Mouse (Mus musculus): Measurements from ENCODE around the gene Dhrs7b.
"Not testable (repeated sequence)": the region's sequence is repeated elsewhere in the genome, so short reads cannot be mapped to it uniquely, and the experiment has no call there.

Dhrs7b gene

DNA sequence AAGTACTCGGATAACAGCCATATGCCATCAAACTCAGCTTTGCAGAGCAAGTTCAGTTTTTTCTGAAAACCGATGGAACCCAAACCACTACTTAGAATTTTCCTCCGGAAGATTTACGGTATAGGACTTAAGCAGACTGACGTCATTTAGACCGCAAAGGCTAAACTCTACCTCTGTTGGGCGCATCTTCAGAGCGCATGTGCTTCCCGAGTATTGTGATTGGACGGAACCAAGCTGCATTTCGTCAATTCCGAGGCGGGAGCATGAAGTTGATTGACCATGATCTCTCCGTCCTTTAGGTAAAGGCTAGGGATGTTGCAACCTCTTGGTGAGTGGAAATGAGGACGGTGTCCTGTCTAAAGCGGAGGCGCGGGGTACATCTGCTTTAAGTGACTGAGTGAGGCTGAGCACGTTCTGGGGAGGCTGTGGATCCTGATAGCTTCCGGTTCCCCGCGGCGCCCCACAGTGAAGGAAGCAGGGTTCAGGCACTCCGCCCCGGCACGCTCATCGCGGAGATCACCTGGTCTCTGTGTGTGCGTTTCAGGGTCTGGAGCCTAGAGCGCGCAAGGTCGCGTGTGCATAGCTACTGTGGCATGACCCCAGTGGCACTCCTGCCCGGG is at the start of gene Dhrs7b:
Dhrs7b (plus strand) TSS at position 199 of the 620 bp plus-strand sequence.
- no peak for TF ChIP-seq GATA4 (IDR thresholded peaks at IDR 0.05; ENCODE audit: insufficient replicate concordance, low read length)

DNA sequence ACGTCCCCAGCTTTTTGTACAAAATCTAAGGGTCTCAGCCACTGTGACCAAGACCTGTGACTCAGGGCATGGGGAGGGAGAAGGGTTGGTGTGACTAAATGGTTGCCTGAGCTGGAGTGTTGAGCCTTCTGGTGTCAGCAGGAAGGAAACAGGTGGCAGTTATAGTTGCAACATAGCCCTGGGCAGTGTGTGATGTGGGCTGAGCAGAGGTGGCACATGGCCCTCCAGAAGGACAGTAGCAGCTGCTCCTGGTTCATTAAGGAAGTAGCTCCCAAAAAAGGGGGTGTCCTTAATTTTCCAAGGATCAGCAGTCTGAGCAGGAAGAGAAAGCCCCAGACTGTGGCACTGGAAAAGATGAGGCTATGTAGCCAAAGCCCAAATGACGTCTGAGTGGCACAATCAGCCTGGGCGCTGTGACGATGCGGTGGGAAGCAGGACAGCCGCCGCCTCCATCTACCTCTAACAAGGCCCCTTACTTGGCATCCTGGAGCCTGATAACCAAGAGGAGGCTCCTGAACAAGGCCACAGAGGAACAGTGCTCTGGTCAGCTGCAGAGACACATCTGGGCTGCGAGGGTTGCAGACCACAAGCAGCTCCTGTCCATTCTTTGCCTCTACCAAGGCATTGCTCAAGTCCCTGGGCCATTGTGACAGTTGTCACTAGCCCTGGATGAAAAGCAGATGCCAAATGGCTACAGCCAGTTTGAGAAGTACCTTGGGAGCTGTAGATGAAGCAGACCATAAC is 46.1 kb upstream of the Dhrs7b start:
- no peak for TF ChIP-seq GATA4 (IDR thresholded peaks at IDR 0.05; ENCODE audit: insufficient replicate concordance, low read length)

DNA sequence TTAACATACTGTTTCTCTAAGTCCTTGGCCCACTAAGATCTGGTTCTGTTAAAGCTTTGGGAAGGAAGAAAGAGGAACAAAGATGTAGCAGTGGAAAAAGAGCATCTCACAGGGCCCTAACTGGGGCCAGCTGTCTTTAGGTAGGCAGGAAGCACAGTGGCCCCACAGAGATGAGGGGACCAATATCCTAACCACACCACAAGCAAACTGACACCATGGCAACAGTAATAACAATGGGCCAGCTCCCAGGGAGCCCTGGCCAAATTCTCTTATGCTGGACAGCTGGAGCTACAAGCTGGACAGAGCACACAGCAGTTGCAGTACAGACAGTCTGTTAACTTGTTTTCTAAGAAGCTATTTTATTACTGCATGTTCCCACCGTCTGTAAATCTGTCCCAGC is 42.8 kb upstream of the Dhrs7b start:
- TF ChIP-seq GATA4 (IDR thresholded peaks at IDR 0.05; ENCODE audit: insufficient replicate concordance, low read length): no peak

DNA sequence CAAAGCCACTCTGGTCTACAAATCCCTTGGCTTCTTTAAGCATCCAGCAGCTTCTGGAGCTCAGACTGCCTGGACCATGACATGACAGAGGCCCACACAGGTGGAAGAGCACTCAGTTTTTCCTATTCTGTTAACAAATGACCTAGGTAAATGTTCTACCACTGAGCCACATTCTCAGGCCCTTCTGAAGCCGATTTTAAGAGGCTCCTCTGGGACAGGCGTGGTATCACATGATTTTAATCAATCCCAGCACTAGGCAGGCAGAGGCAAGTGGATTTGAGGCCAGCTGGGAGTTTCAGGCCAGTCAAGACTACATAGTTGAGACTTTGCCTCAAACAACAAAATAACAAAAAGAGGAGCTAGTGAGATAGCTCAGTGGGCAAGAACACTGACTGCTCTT is 40.0 kb upstream of the Dhrs7b start:
- no peak for TF ChIP-seq GATA4 (IDR thresholded peaks at IDR 0.05; ENCODE audit: insufficient replicate concordance, low read length)

DNA sequence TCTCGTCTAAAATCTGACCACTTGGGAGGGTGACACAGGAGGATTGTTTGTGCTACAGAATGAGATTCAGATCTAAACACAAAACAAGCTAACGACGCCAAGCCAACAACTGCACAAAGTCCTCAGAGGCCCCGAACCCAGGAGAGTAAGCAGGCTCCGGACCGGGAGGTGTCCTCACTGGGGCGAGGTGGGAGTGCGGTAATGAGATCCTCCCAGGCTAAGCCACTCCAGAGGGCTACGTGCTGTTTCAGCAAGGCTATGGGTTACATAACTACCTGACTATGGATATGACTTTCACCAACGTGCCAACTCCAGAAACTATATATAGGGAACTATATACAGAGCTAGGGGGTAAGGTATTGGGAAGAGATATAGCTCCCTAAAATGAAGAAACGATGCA is 34.1 kb upstream of the Dhrs7b start:
- TF ChIP-seq GATA4 (IDR thresholded peaks at IDR 0.05; ENCODE audit: insufficient replicate concordance, low read length): no peak

DNA sequence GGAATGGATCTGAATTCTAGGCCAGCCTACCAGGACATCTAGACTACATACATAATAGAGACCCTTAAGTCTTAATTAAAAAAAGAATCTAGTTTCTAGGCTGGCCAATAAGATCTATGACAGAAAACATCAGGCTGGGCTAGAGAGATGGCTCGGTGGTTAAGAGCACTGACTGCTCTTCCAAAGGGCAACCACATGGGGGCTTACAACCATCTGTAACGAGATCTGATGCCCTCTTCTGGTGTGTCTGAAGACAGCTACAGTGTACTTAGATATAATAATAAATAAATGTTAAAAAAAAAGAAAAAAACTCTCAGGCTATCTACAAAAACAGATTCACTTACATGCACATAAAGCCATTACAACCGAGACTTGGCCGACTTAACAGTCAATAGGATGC is 30.5 kb upstream of the Dhrs7b start:
- TF ChIP-seq GATA4 (IDR thresholded peaks at IDR 0.05; ENCODE audit: insufficient replicate concordance, low read length): no peak

DNA sequence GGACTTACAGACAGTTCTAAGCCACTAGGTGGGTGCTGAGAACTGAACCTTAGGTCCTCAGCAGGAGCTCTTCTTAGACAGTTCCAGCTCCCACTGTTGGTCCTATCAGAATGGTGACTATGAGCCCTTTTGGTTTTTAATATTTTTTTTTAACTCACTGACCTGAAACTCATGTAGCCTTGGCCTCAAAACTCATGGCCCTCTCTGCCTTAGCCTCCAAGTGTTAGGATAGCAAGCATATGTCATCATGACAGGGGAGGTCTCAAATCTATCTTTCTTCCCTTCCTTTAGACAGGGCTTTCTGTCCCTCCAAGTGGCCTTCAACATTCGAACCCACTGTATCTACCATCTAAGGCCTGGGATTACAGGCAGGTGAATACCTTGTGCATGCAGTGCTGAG is 29.5 kb upstream of the Dhrs7b start:
- TF ChIP-seq GATA4 (IDR thresholded peaks at IDR 0.05; ENCODE audit: insufficient replicate concordance, low read length): no peak

DNA sequence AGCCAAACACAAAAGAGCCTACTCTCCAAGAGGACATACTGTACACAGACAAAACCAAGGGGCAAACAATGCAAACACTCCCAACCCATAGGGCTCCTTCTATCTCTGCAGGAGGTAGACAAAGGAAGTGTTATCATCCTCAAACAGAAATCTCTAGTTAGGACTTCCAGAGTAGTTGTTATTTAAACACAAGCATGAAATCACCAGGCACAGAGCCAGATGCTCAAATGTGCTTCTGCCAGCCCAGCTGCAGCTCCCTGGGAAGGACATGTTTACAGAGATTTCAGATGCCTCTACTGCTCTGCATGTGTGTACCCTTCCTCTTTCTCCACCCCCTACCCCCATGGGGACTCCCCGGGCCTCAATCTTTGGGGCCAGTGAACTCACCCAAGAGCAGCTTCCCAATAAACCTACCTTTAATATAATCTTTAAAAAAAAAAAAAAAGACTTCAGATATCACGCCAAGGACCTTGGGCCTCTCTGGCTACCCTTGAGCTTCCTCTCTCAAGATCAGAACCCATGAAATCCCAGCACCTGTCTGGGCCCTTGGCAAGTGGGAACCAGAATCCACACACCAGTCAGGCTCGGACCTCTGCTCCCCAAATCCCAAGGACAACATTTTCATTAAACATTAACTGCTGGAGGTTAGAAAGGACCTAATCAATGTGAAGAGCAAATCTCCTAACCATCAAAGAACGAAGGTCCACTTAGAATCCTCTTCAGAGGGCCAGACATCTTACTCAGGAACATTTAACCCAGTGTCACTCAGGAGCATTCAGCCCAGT is 22.0 kb upstream of the Dhrs7b start:
- TF ChIP-seq GATA4 (IDR thresholded peaks at IDR 0.05; ENCODE audit: insufficient replicate concordance, low read length): no peak

DNA sequence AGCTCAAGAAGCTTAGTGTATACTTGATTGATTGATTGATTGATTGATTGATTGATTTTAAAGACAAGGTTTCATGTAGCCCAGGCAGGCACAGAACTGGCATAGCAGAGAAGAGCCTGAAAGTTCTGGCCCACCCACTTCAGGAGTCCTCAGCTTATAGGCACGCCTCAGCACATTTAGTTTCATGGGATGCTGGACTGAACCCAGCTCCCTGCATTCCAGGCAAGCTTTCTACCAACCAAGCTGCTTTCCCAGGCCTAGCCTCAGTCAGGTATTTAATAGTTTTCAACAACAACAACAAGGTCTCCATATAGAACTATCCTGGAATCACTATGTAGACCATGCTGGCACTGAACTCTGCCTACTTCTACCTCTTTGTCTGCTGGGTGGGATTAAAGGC is 20.9 kb upstream of the Dhrs7b start:
- no peak for TF ChIP-seq GATA4 (IDR thresholded peaks at IDR 0.05; ENCODE audit: insufficient replicate concordance, low read length)

DNA sequence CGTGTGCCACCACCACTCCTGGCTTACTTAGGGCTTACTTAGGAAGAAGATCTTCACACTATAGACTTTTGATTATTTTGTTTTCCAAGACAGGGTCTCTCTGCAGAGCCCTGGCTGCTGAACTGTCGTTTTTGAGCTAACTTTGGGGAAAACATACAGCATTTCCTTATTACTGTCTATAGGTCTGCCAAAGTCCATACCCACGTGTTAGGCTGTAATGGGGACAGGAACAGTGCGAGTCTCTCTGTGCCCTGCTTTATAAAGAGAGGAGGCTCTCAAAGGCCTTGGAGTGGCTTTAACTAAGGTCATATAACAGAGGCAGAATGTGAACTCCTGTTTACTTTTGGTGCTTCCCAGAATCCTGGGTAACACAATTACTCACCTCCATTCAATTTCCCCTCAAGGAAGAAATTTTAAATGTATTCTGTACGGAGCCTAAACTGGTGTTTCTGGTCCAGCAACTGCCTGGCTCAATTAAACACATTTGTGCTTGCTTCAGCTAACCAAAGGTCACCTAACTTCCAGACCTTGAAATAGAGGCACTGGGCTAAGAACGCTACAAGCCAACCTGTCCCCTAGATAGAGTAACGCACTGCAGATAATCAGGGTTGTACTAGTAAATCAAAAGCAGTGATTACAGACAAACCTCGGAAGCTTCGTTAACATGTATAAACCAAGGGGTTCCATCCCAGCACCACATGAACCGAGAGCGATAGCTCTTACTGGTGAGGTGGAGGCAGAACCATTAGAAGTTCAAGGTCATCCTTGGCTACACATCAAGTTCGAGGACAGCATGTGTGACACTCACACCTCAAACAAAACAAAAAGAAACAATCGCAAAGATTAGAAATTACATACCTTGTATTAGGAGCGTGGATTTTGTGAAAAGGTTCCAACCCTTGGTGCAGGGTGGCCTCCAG is 20.1 kb upstream of the Dhrs7b start:
- no peak for TF ChIP-seq GATA4 (IDR thresholded peaks at IDR 0.05; ENCODE audit: insufficient replicate concordance, low read length)

DNA sequence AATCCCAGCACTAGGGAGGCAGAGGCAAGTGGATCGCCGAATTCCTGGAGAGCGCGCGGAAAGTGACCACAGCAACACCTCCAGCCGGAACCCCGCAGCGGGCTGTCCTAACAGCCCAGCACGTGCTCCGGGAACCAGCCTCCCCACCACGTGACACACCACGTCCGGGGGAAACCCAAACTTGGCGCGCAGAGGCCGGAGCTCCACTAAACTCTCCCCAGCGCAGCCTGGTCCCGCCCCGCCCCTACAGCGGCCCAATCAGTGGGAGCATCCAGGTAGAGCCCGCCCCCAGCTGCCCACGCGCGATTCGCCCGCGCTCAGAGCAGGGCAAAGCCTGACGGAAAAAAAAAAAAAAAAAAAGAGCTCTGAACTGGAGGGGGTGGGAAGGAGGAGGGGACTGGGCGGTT is 19.4 kb upstream of the Dhrs7b start:
- TF ChIP-seq GATA4 (IDR thresholded peaks at IDR 0.05; ENCODE audit: insufficient replicate concordance, low read length): no peak

DNA sequence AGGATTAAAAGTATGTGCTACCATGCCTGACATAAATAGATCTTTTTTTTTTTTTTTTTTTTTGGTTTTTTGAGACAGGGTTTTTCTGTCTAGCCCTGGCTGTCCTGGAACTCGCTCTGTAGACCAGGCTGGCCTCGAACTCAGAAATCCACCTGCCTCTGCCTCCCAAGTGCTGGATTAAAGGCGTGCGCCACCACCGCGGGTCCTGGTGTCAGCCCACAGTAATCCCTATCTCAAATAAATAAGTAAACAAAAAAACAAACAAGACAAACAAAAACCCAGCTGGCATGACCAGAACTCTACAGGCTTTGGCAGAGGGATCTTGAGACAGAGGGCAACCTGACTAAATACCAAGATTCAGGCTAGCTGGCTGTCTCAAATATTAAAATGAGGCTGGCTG is 18.8 kb upstream of the Dhrs7b start, which contains the start of gene Shmt1:
Shmt1 (minus strand) TSS at position 101 of the 400 bp plus-strand sequence.
- not testable (repeated sequence) for TF ChIP-seq GATA4 (IDR thresholded peaks at IDR 0.05; ENCODE audit: insufficient replicate concordance, low read length)

DNA sequence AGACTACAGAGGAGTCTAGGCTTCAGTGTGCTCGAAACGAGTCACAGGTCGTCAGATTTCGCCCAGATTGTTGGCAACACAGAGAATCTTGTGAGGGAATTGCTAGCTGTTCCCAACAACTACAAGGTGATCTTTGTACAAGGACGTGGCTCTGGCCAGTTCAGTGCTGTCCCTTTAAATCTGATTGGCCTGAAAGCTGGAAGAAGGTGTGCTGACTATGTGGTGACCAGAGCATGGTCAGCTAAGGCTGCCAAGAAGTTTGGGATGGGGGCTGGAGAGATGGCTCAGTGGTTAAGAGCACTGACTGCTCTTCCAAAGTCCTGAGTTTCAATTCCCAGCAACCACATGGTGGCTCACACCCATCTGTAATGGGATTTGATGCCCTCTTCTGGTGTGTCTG is 14.0 kb upstream of the Dhrs7b start:
- TF ChIP-seq GATA4 (IDR thresholded peaks at IDR 0.05; ENCODE audit: insufficient replicate concordance, low read length): no peak

DNA sequence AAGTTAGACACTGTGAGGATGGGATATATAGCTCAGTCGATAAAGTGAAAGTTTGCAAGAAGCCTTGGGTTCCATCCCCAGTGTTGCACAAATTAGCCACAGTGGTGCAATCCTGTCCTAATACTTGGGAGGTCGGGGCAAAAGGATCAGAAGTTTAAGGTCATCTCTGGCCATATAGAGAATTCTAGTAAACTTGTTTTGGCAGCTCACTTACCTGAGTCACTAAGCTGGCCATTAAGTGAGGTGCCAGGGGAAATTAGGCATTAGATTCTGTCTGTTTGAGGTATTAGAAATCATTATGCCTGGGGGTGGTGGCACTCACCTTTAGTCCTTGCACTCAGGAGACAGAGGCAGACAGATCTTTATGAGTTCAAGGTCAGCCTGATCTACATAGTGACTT is 6.7 kb upstream of the Dhrs7b start:
- TF ChIP-seq GATA4 (IDR thresholded peaks at IDR 0.05; ENCODE audit: insufficient replicate concordance, low read length): no peak

DNA sequence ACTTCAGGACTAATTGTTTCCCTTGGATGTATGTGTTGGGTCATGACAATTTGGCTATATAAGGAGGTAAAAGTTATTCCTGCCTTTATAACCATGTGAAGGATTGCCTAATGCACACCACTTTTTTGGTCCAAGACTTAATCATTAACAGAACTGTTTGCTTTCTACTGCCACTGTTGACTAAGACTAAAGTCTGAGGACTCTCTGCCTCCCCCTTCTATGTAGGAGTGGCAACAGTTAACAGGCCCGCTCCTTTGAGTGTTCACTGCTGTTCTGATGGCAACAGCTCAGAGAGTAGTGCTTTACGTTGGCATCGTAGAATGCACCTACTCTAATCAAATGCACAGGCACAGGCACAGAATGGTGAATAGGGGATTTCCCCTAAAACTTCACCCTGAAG is 5.2 kb upstream of the Dhrs7b start:
- TF ChIP-seq GATA4 (IDR thresholded peaks at IDR 0.05; ENCODE audit: insufficient replicate concordance, low read length): no peak
